Mouse (Mus musculus) liver, adult 2 months (tissue): ENCODE measurements at regions not wholly inside any gene's neighbourhood (a gene's known extent, or its start where the extent isn't known, plus 50 kb on each side); places are given as distances from the start of the nearest gene placed in this dataset.
"Not testable (repeated sequence)": the region's sequence is repeated elsewhere in the genome, so short reads cannot be mapped to it uniquely, and the experiment has no call there.

ENCODE experiments used
- DNase-seq: peaks from one replicate; pipeline ENCODE4 v3.0.0-alpha.2; 2011; ENCODE audit warnings: low read depth, low spot score; ENCODE audit errors: extremely low read depth
- H3K27ac ChIP-seq: fragments of 200-500 bp; replicated peaks from 2 replicates; pipeline ENCODE4 v1.5.1; 2012; ENCODE audit warnings: low read depth, mild to moderate bottlenecking, control low read depth, inconsistent platforms, low read length; ENCODE audit not compliant: insufficient read depth
- H3K27me3 ChIP-seq: fragments of 200-500 bp; 2 replicates; pipeline ENCODE4 v1.6.1; 2012; ENCODE audit warnings: mild to moderate bottlenecking, moderate library complexity, low read length, inconsistent platforms; ENCODE audit not compliant: control insufficient read depth, insufficient read depth
- H3K36me3 ChIP-seq: fragments of 200-500 bp; 2 replicates; pipeline ENCODE4 v1.6.1; 2012; ENCODE audit warnings: low read length, inconsistent platforms; ENCODE audit not compliant: control insufficient read depth, insufficient read depth
- H3K4me1 ChIP-seq: fragments of 200-500 bp; 2 replicates; pipeline ENCODE4 v1.6.1; 2011; ENCODE audit warnings: low read length; ENCODE audit not compliant: control insufficient read depth, insufficient read depth
- H3K4me3 ChIP-seq: fragments of 200-500 bp; 2 replicates; pipeline ENCODE4 v1.5.1; 2011; ENCODE audit warnings: low read depth, mild to moderate bottlenecking, control low read depth, low read length, moderate library complexity; ENCODE audit not compliant: insufficient read depth
- H3K79me2 ChIP-seq: fragments of 200-500 bp; 2 replicates; pipeline ENCODE4 v1.6.1; 2012; ENCODE audit warnings: inconsistent platforms, mild to moderate bottlenecking, low read length, moderate library complexity; ENCODE audit not compliant: control insufficient read depth, insufficient read depth
- H3K9ac ChIP-seq: fragments of 200-500 bp; 2 replicates; pipeline ENCODE4 v1.6.1; 2012; ENCODE audit warnings: low read depth, mild to moderate bottlenecking, control low read depth, inconsistent platforms, low read length
- CTCF ChIP-seq: fragments of 200-500 bp; IDR thresholded peaks from 2 replicates; pipeline ENCODE4 v1.5.1; 2011; ENCODE audit warnings: low read depth, low read length, control low read depth
- POLR2A ChIP-seq: fragments of 200-500 bp; IDR thresholded peaks from 2 replicates; pipeline ENCODE4 v1.6.1; 2011; ENCODE audit warnings: low read length, control low read depth; ENCODE audit not compliant: insufficient read depth; ENCODE audit errors: extremely low read depth
- WGBS: fragments of 180-500 bp; shearing (Covaris S2); methylation state at CpG from one replicate; pipeline ENCODE4 v1.1.7; 2018; 5-methylcytosine and 5-hydroxymethylcytosine counted together

GRCm38 (mm10) chr13:26944487-26944886 lies 112.9 kb upstream of the Prl start:
- Histone ChIP-seq H3K9ac (no peak overlapping the region), H3K27me3 (no peaks in the 10 kb centered on the region), H3K27ac (no peak overlapping the region), H3K4me3 (no peak overlapping the region), H3K4me1 (no peaks in the 10 kb centered on the region), H3K36me3 (no peaks in the 10 kb centered on the region), H3K79me2 (no peaks in the 10 kb centered on the region)
- no peak for TF ChIP-seq POLR2A
- TF ChIP-seq CTCF, result no peak
- DNase-seq, result no peak
- 87% methylated on average over 3 of the region's 3 CpGs for WGBS

- TF ChIP-seq POLR2A (no peak), CTCF (no peak)
- Histone ChIP-seq H3K9ac (no peak overlapping the region), H3K4me3 (no peak overlapping the region), H3K79me2 (no peaks in the 10 kb centered on the region), H3K36me3 (no peaks in the 10 kb centered on the region), H3K27me3 (no peaks in the 10 kb centered on the region), H3K27ac (no peak overlapping the region), H3K4me1 (no peaks in the 10 kb centered on the region)
- no peak for DNase-seq
- 91% methylated on average over 2 of the region's 2 CpGs for WGBS
Observed at GRCm38 (mm10) chr13:26951461-26951860, 105.9 kb upstream of the Prl start.

GRCm38 (mm10) chr13:26953834-26954233 lies 103.5 kb upstream of the Prl start:
- H3K4me1 ChIP-seq, result no peaks in the 10 kb centered on the region
- DNase-seq, result no peak
- 81% methylated on average over 2 of the region's 2 CpGs for WGBS
- H3K27ac ChIP-seq, result no peak overlapping the region
- no peaks in the 10 kb centered on the region for H3K79me2 ChIP-seq
- no peak overlapping the region for H3K4me3 ChIP-seq
- no peaks in the 10 kb centered on the region for H3K36me3 ChIP-seq
- TF ChIP-seq CTCF, result no peak
- no peak for TF ChIP-seq POLR2A
- no peaks in the 10 kb centered on the region for H3K27me3 ChIP-seq
- H3K9ac ChIP-seq, result no peak overlapping the region

- WGBS, result 81% methylated on average over 4 of the region's 4 CpGs
- Histone ChIP-seq H3K79me2 (no peaks in the 10 kb centered on the region), H3K27me3 (no peaks in the 10 kb centered on the region), H3K9ac (no peak overlapping the region), H3K4me1 (no peaks in the 10 kb centered on the region), H3K4me3 (no peak overlapping the region), H3K27ac (no peak overlapping the region), H3K36me3 (no peaks in the 10 kb centered on the region)
- DNase-seq, result no peak
- TF ChIP-seq POLR2A (no peak), CTCF (no peak)
Observed at GRCm38 (mm10) chr13:26959534-26960100, 97.8 kb upstream of the Prl start.

- not testable (repeated sequence) for H3K4me1 ChIP-seq, H3K79me2 ChIP-seq, H3K4me3 ChIP-seq, H3K9ac ChIP-seq, H3K36me3 ChIP-seq, H3K27me3 ChIP-seq, H3K27ac ChIP-seq, DNase-seq
Observed at GRCm38 (mm10) chr13:26960531-26960930, 96.8 kb upstream of the Prl start.

- WGBS, result 96% methylated on average over 1 of the region's 1 CpGs
- no peak for TF ChIP-seq POLR2A
- TF ChIP-seq CTCF, result no peak
- Histone ChIP-seq H3K27ac (no peak overlapping the region), H3K4me1 (no peaks in the 10 kb centered on the region), H3K27me3 (no peaks in the 10 kb centered on the region), H3K36me3 (no peaks in the 10 kb centered on the region), H3K9ac (no peak overlapping the region), H3K4me3 (no peak overlapping the region), H3K79me2 (no peaks in the 10 kb centered on the region)
- no peak for DNase-seq
Observed at GRCm38 (mm10) chr13:26976024-26976423, 81.3 kb upstream of the Prl start.
